Mouse (Mus musculus) left cerebral cortex, adult 8-10 months (tissue): ENCODE data around the gene Tcaim. TPM values are rescaled to one million over a fixed set of nuclear protein-coding genes. Genes with fewer than 3 reads are reported as not detected.

Source experiments
- DNase-seq, 2 experiments: peaks; one replicate each; pipeline ENCODE4 v3.0.0; 2022; ENCODE audit warnings: low spot score in 2 of 2
- total RNA-seq, 4 experiments: library from RNA; stranded (reverse); gene quantifications; 2 replicates each; pipeline ENCODE4 v1.2.4; 2022

The Tcaim gene
- total RNA-seq = 10 to 100 TPM; 17.3 to 19.4 (median 18.7) TPM

- peak; percentile 86 to 91 for DNase-seq
Observed at GRCm38 (mm10) chr9:122805053-122805844, at the start of gene Tcaim. Tcaim (plus strand) TSS chr9:122805539.

- no peak for DNase-seq
Observed at GRCm38 (mm10) chr9:122757614-122758013, 47.7 kb upstream of the Tcaim start.

- no peak for DNase-seq
Observed at GRCm38 (mm10) chr9:122760111-122760510, 45.2 kb upstream of the Tcaim start.

- no peak for DNase-seq
Observed at GRCm38 (mm10) chr9:122785231-122785630, 20.1 kb upstream of the Tcaim start.

GRCm38 (mm10) chr9:122786534-122786933 is 18.8 kb upstream of the Tcaim start:
- no peak for DNase-seq

- DNase-seq = no peak
Observed at GRCm38 (mm10) chr9:122805845-122806341, 554 bp downstream of the Tcaim start.

GRCm38 (mm10) chr9:122807186-122807585 is 1.8 kb downstream of the Tcaim start:
- no peak for DNase-seq

GRCm38 (mm10) chr9:122810212-122810611 is 4.9 kb downstream of the Tcaim start:
- DNase-seq = no peak

- no peak for DNase-seq
Observed at GRCm38 (mm10) chr9:122812386-122812785, 7.0 kb downstream of the Tcaim start.

- DNase-seq = no peak
Observed at GRCm38 (mm10) chr9:122814775-122815174, 9.4 kb downstream of the Tcaim start.

GRCm38 (mm10) chr9:122815239-122815851 is 10.0 kb downstream of the Tcaim start:
- no peak for DNase-seq

- DNase-seq = no peak
Observed at GRCm38 (mm10) chr9:122823374-122824017, 18.2 kb downstream of the Tcaim start.

GRCm38 (mm10) chr9:122826743-122827142 is 21.4 kb downstream of the Tcaim start:
- DNase-seq = no peak

GRCm38 (mm10) chr9:122829826-122830380 is 24.6 kb downstream of the Tcaim start:
- no peak for DNase-seq

- DNase-seq = no peak
Observed at GRCm38 (mm10) chr9:122836126-122836525, 30.8 kb downstream of the Tcaim start.

- DNase-seq = peak; percentile 20 to 28
Observed at GRCm38 (mm10) chr9:122836790-122837189, 31.5 kb downstream of the Tcaim start.

GRCm38 (mm10) chr9:122837216-122837615 is 31.9 kb downstream of the Tcaim start:
- no peak for DNase-seq

- no peak for DNase-seq
Observed at GRCm38 (mm10) chr9:122837680-122838079, 32.3 kb downstream of the Tcaim start.

- DNase-seq = no peak
Observed at GRCm38 (mm10) chr9:122843760-122844159, 38.4 kb downstream of the Tcaim start, which contains the start of gene Gm35549. Gm35549 (minus strand) TSS chr9:122844035.

- no peak for DNase-seq
Observed at GRCm38 (mm10) chr9:122845621-122846020, 40.3 kb downstream of the Tcaim start.

- peak in 1 of 2 experiments; percentile 37 for DNase-seq
Observed at GRCm38 (mm10) chr9:122846156-122846555, 40.8 kb downstream of the Tcaim start.
